12 mouse cellular contexts compared by ENCODE assay signal in the genomic region with DNA sequence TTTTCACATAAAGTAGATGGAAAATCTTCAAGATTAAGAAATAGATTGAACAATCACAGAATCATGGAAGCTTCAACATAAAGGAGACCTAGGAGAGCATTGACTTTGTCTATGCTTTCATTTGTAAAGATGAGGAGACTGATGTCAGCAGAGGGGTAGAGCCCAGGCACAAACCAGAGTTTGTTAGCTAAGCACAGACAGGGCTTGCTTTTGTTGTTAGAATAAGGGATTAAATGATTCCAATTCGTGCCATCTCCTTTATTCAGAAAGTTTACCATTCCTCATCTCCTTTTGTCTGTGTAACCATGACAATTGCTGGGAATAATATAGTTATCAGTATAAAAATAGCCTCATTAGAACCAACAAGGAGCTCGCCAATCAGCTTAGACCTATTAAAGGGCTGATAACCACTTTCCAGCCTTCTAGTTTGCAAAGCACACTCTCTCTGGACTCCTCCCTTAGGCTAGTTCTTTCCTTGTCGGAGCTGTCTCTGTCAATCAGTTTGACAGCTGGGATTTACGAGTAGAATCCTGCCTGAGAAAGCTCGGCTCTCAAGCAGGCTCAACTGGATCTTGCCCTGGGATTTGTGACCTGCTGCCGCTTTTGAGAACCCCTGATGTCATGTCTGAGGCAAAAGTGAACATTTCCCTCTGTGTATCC.
DNase-seq lines count a peak whose midpoint lies in the region; ATAC-seq lines count a peak whose summit lies in the region.
"Had no signal": no experiment of that assay in that cellular context is flagged by ENCODE, and none has a peak within 500 bp of the region (broad histone marks: within the 10 kb centered on the region; RNA-seq: fewer than 3 reads in every experiment).

No protein-coding gene starts in this region.

- no peaks in the 10 kb centered on the region for H3K36me3 ChIP-seq in hindbrain, embryonic 11.5 days (ENCODE audit: control insufficient read depth, insufficient read depth, low read length)
- H3K36me3 ChIP-seq in hindbrain, embryonic 12.5 days: no peaks in the 10 kb centered on the region
- H3K36me3 ChIP-seq in embryonic facial prominence, embryonic 10.5 days (replicated peaks): no peaks in the 10 kb centered on the region
- H3K36me3 ChIP-seq: embryonic facial prominence, embryonic 15.5 days had no signal

- DNase-seq in hindbrain, embryonic 11.5 days (ENCODE audit: low spot score): peak; percentile 3
- peak; percentile 13 for DNase-seq in embryonic facial prominence, embryonic 10.5 days (ENCODE audit: low spot score)
- DNase-seq in forelimb bud, embryonic 11.5 days (ENCODE audit: low read depth, low spot score): peak; percentile 9
- DNase-seq in retina, postnatal 7 days (ENCODE audit: low read depth, low spot score): peak; percentile 30
- DNase-seq in right cerebral cortex, adult 18-20 months: no peak
- no peak for DNase-seq in kidney, postnatal 36 days
- DNase-seq: adrenal gland, postnatal 10 days; gastrocnemius, postnatal 36 days; liver had no signal

- no peaks in the 10 kb centered on the region for H3K27me3 ChIP-seq in hindbrain, embryonic 11.5 days (ENCODE audit: control insufficient read depth, insufficient read depth, low read length)
- no peaks in the 10 kb centered on the region for H3K27me3 ChIP-seq in hindbrain, embryonic 12.5 days
- no peaks in the 10 kb centered on the region for H3K27me3 ChIP-seq in embryonic facial prominence, embryonic 10.5 days (replicated peaks; ENCODE audit: low read depth, poor library complexity, severe bottlenecking)
- H3K27me3 ChIP-seq: embryonic facial prominence, embryonic 15.5 days had no signal

- ATAC-seq in hindbrain, embryonic 11.5 days (ENCODE audit: low FRiP score): no peak
- no peak for ATAC-seq in hindbrain, embryonic 12.5 days (ENCODE audit: low FRiP score)
- ATAC-seq: lung, postnatal 0 days had no signal

- H3K4me1 ChIP-seq in hindbrain, embryonic 11.5 days (replicated peaks; ENCODE audit: control insufficient read depth, insufficient read depth, low read length): no peaks in the 10 kb centered on the region
- no peaks in the 10 kb centered on the region for H3K4me1 ChIP-seq in hindbrain, embryonic 12.5 days
- H3K4me1 ChIP-seq in embryonic facial prominence, embryonic 10.5 days: peaks cover 6% of the 10 kb centered on the region; the same call in 1 of the 2 replicates
- H3K4me1 ChIP-seq: embryonic facial prominence, embryonic 15.5 days had no signal

- no peak overlapping the region for H3K4me3 ChIP-seq in hindbrain, embryonic 11.5 days (ENCODE audit: low read depth, low read length)
- H3K4me3 ChIP-seq in hindbrain, embryonic 12.5 days: no peak overlapping the region
- H3K4me3 ChIP-seq in embryonic facial prominence, embryonic 10.5 days: no peak overlapping the region
- H3K4me3 ChIP-seq: embryonic facial prominence, embryonic 15.5 days had no signal

- H3K9ac ChIP-seq in hindbrain, embryonic 11.5 days (ENCODE audit: low read depth, low read length): no peak overlapping the region
- no peak overlapping the region for H3K9ac ChIP-seq in hindbrain, embryonic 12.5 days
- H3K9ac ChIP-seq: embryonic facial prominence, embryonic 15.5 days had no signal

- 32% methylated on average over 6 of the region's 6 CpGs for WGBS in hindbrain, embryonic 11.5 days
- WGBS in hindbrain, embryonic 12.5 days: 33% methylated on average over 6 of the region's 6 CpGs
- 20% methylated on average over 6 of the region's 6 CpGs for WGBS in embryonic facial prominence, embryonic 10.5 days

- H3K27ac ChIP-seq in hindbrain, embryonic 11.5 days (ENCODE audit: low read depth, low read length): no peak overlapping the region
- no peak overlapping the region for H3K27ac ChIP-seq in hindbrain, embryonic 12.5 days
- no peak overlapping the region for H3K27ac ChIP-seq in embryonic facial prominence, embryonic 10.5 days (replicated peaks)
- H3K27ac ChIP-seq: embryonic facial prominence, embryonic 15.5 days had no signal

- H3K9me3 ChIP-seq in hindbrain, embryonic 11.5 days (ENCODE audit: control insufficient read depth, low read length): no peaks in the 10 kb centered on the region
- H3K9me3 ChIP-seq in hindbrain, embryonic 12.5 days (replicated peaks): no peaks in the 10 kb centered on the region
- H3K9me3 ChIP-seq in embryonic facial prominence, embryonic 10.5 days: no peaks in the 10 kb centered on the region
- H3K9me3 ChIP-seq: embryonic facial prominence, embryonic 15.5 days had no signal

- no peak overlapping the region for H3K4me2 ChIP-seq in hindbrain, embryonic 11.5 days (replicated peaks; ENCODE audit: low read depth, low read length)
- H3K4me2 ChIP-seq in hindbrain, embryonic 12.5 days (replicated peaks): no peak overlapping the region
- H3K4me2 ChIP-seq: embryonic facial prominence, embryonic 15.5 days had no signal

Comparison
In these comparisons a context has a peak if more than half of its experiments do, and no peak if none do; other contexts are left out.
1. DNase-seq: peak in hindbrain, embryonic 11.5 days (single experiment), embryonic facial prominence, embryonic 10.5 days (single experiment), forelimb bud, embryonic 11.5 days (single experiment) and retina, postnatal 7 days (single experiment); none in right cerebral cortex, adult 18-20 months (single experiment) and kidney, postnatal 36 days (0 of 2).